Comparison of ENCODE assay signal across 14 mouse cellular contexts in the genomic region with DNA sequence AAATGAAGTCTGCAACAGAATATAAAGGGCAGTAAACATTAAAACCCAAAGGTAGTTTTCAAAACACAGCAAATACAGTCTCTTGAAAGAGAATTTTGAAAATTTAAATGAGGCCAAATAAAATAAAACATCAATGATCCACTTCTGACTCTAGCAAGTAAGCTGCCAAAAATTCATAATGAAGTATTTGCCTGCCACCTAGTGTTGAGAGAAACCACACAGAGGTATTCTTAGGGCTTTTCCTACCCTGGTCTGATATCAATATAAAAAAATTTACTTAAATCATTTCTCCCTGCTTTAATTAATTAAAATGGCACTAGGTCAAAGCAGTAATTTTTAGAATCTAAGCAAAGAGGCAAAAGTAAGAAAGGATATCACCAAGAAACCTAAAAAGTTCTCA. TPM values are rescaled to one million over a fixed set of nuclear protein-coding genes. Genes with fewer than 3 reads are reported as not detected.
DNase-seq lines count a peak whose midpoint lies in the region; ATAC-seq and TF ChIP-seq lines count a peak whose summit lies in the region.
"Had no signal": no experiment of that assay in that cellular context is flagged by ENCODE, and none has a peak within 500 bp of the region (broad histone marks: within the 10 kb centered on the region; RNA-seq: fewer than 3 reads in every experiment).

No protein-coding gene starts in this region.

- no peak for TF ChIP-seq CTCF in kidney, adult 2 months (conservative IDR thresholded peaks at IDR 0.05; ENCODE audit: insufficient read depth, insufficient read length, low read depth, low read length)

- no peaks in the 10 kb centered on the region for H3K9me3 ChIP-seq in midbrain, embryonic 14.5 days (ENCODE audit: control insufficient read depth, low read length)
- no peaks in the 10 kb centered on the region for H3K9me3 ChIP-seq in midbrain, embryonic 10.5 days (replicated peaks)
- H3K9me3 ChIP-seq: liver, embryonic 13.5 days had no signal

- H3K4me2 ChIP-seq in midbrain, embryonic 14.5 days (ENCODE audit: low read length), result no peak overlapping the region
- H3K4me2 ChIP-seq: liver, embryonic 13.5 days had no signal

- TF ChIP-seq POLR2A in kidney, adult 2 months (IDR thresholded peaks at IDR 0.05; ENCODE audit: low read depth, low read length), result no peak

- peak; percentile 50 to 68 for DNase-seq in cerebellum, postnatal 10 days
- DNase-seq in cerebellum, postnatal 36 days, result no peak
- DNase-seq in kidney, adult 2 months, result peak; percentile 10
- DNase-seq in kidney, postnatal 4 days, result no peak
- peak; percentile 82 for DNase-seq in midbrain, embryonic 14.5 days
- no peak for DNase-seq in midbrain, embryonic 10.5 days (ENCODE audit: low spot score)
- no peak for DNase-seq in adrenal gland, postnatal 10 days
- no peak for DNase-seq in adrenal gland, adult 8-10 months
- DNase-seq: B cell, adult 2 months; gastrocnemius, postnatal 36 days; liver, embryonic 13.5 days had no signal

- no peaks in the 10 kb centered on the region for H3K4me1 ChIP-seq in kidney, adult 2 months (ENCODE audit: control insufficient read depth, insufficient read depth, low read length)
- H3K4me1 ChIP-seq in midbrain, embryonic 14.5 days (ENCODE audit: control insufficient read depth, insufficient read depth, low read length), result no peaks in the 10 kb centered on the region
- no peaks in the 10 kb centered on the region for H3K4me1 ChIP-seq in midbrain, embryonic 10.5 days
- H3K4me1 ChIP-seq: liver, embryonic 13.5 days had no signal

- H3K36me3 ChIP-seq in kidney, adult 2 months (ENCODE audit: control insufficient read depth, insufficient read depth, low read length), result peaks cover 16% of the 10 kb centered on the region
- H3K36me3 ChIP-seq in midbrain, embryonic 14.5 days (ENCODE audit: control insufficient read depth, insufficient read depth, low read length), result peaks cover 63% of the 10 kb centered on the region
- peaks cover 89% of the 10 kb centered on the region for H3K36me3 ChIP-seq in midbrain, embryonic 10.5 days

- H3K9ac ChIP-seq in midbrain, embryonic 14.5 days (replicated peaks; ENCODE audit: low read length), result no peak overlapping the region
- H3K9ac ChIP-seq: liver, embryonic 13.5 days had no signal

- ATAC-seq in midbrain, embryonic 14.5 days (ENCODE audit: low FRiP score, low TSS enrichment), result no peak

- no peak overlapping the region for H3K4me3 ChIP-seq in kidney, adult 2 months (ENCODE audit: insufficient read depth, low read depth, low read length)
- no peak overlapping the region for H3K4me3 ChIP-seq in midbrain, embryonic 14.5 days (replicated peaks; ENCODE audit: low read depth, low read length)
- H3K4me3 ChIP-seq in midbrain, embryonic 10.5 days, result no peak overlapping the region
- H3K4me3 ChIP-seq: erythroblast, embryonic 14.5 days; liver, embryonic 13.5 days; myocyte had no signal

- no peak overlapping the region for H3K27ac ChIP-seq in kidney, adult 2 months (ENCODE audit: insufficient read depth, low read depth, low read length)
- no peak overlapping the region for H3K27ac ChIP-seq in midbrain, embryonic 14.5 days (replicated peaks; ENCODE audit: low read depth, low read length)
- no peak overlapping the region for H3K27ac ChIP-seq in midbrain, embryonic 10.5 days (replicated peaks)
- H3K27ac ChIP-seq: liver, embryonic 13.5 days had no signal

- H3K27me3 ChIP-seq in kidney, adult 2 months (replicated peaks; ENCODE audit: control insufficient read depth, insufficient read depth, low read length), result no peaks in the 10 kb centered on the region
- H3K27me3 ChIP-seq in midbrain, embryonic 14.5 days (ENCODE audit: control insufficient read depth, insufficient read depth, low read length), result no peaks in the 10 kb centered on the region
- H3K27me3 ChIP-seq in midbrain, embryonic 10.5 days (ENCODE audit: low read depth, poor library complexity, severe bottlenecking), result no peaks in the 10 kb centered on the region
- H3K27me3 ChIP-seq: liver, embryonic 13.5 days had no signal

RNA-seq across cellular contexts. Expression of a gene that starts 11.5 kb away (rescaled TPM):
- 25.6 and 30.9 TPM in 2 replicates for polyA plus RNA-seq in kidney, adult 2 months (2012; rRNA removed)
- polyA plus RNA-seq in midbrain, embryonic 14.5 days (2014; fragmentation: Nextera tagmentation; extraction: Ambion mirVana), result 58.0 and 61.5 TPM in 2 replicates
- polyA plus RNA-seq in midbrain, embryonic 10.5 days (2016; fragmentation: Nextera tagmentation; extraction: Ambion mirVana), result 58.0 and 64.7 TPM in 2 replicates
- total RNA-seq in adrenal gland, postnatal 10 days (2021), result 10 to 100 TPM; 50.8 to 51.7 TPM
- total RNA-seq in adrenal gland, adult 8-10 months (2022), result 10 to 100 TPM; 75.8 to 88.3 (median 80.6) TPM

RNA-seq across cellular contexts. Expression of a gene that starts 35.9 kb away (rescaled TPM):
- polyA plus RNA-seq in kidney, adult 2 months (2012; rRNA removed), result 0.11 TPM in 1 of 2 replicates, not detected in the other
- polyA plus RNA-seq in midbrain, embryonic 14.5 days (2014; fragmentation: Nextera tagmentation; extraction: Ambion mirVana), result 0.29 TPM in 1 of 2 replicates, not detected in the other
- polyA plus RNA-seq in midbrain, embryonic 10.5 days (2016; fragmentation: Nextera tagmentation; extraction: Ambion mirVana), result not detected in 2 replicates
- not detected for total RNA-seq in adrenal gland, postnatal 10 days (2021)
- not detected for total RNA-seq in adrenal gland, adult 8-10 months (2022)
- total RNA-seq: gastrocnemius, postnatal 36 days; hematopoietic stem cell, adult 5-6 weeks had no signal
- polyA plus RNA-seq: erythroblast, embryonic 14.5 days; liver, embryonic 13.5 days; myocyte had no signal

Comparison
In these comparisons a context has a peak if more than half of its experiments do, and no peak if none do; other contexts are left out.
1. DNase-seq: peak in cerebellum, postnatal 10 days (2 of 2), kidney, adult 2 months (single experiment) and midbrain, embryonic 14.5 days (single experiment); none in cerebellum, postnatal 36 days (0 of 2), kidney, postnatal 4 days (0 of 2), midbrain, embryonic 10.5 days (single experiment), adrenal gland, postnatal 10 days (single experiment) and adrenal gland, adult 8-10 months (single experiment).